Mouse (Mus musculus) activated CD4-positive, CD25-positive, alpha-beta regulatory T cell (primary cell): ENCODE measurements around the gene Olfr78. TPM values are rescaled to one million over a fixed set of nuclear protein-coding genes. Genes with fewer than 3 reads are reported as not detected.

Experiments used
- polyA plus RNA-seq, 2 experiments: library from polyadenylated mRNA; unstranded; fragments of 100-300 nt; shearing (Covaris generic); gene quantifications; one replicate each; pipeline ENCODE4 v1.2.1; 2017

Olfr78 gene
- polyA plus RNA-seq, result under 1 TPM in 1 of 2 experiments, not detected in 1; 0.14 TPM

GRCm38 (mm10) chr7:102759266-102759665 lies at the start of gene Olfr78, which contains the start of gene Olfr560:
Gene Olfr78 (minus strand): TSS chr7:102759471.
Gene Olfr560 (minus strand): TSS chr7:102759366.

GRCm38 (mm10) chr7:102803180-102803579 lies 43.9 kb upstream of the Olfr78 start, which contains the start of gene Olfr564:
Gene Olfr564 (plus strand): TSS chr7:102803480.

GRCm38 (mm10) chr7:102770921-102771320 lies 11.7 kb upstream of the Olfr78 start, which contains the start of gene Olfr561:
Gene Olfr561 (plus strand): TSS chr7:102771221.

GRCm38 (mm10) chr7:102727391-102727790 lies 31.9 kb downstream of the Olfr78 start, which contains the start of gene Olfr559:
Gene Olfr559 (minus strand): TSS chr7:102727491.

GRCm38 (mm10) chr7:102718970-102719369 lies 40.3 kb downstream of the Olfr78 start, which contains the start of gene Olfr33:
Gene Olfr33 (minus strand): TSS chr7:102719070.

DNA sequence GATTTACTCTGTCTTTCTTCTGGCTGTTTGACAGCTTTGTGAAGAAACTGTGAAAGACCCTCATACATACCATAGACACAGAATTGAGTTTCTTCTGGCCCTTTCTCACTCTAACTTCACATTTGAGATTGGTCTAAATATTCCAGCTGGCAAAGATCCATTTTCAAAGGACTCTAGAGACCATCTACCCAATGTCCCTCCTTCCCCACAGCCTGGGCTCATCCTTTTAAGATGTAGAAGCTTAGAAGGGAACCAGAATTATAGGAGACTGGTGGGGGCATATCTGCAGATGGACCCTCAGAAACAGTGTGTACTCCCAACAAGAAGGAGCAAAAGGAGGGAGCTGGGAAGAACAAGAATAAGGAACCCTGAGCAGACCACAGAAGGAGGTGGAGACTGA lies 57.4 kb downstream of the Olfr78 start, which contains the start of gene Olfr558:
Gene Olfr558, plus strand, starts transcription at position 301 of the 400 bp plus-strand sequence.

DNA sequence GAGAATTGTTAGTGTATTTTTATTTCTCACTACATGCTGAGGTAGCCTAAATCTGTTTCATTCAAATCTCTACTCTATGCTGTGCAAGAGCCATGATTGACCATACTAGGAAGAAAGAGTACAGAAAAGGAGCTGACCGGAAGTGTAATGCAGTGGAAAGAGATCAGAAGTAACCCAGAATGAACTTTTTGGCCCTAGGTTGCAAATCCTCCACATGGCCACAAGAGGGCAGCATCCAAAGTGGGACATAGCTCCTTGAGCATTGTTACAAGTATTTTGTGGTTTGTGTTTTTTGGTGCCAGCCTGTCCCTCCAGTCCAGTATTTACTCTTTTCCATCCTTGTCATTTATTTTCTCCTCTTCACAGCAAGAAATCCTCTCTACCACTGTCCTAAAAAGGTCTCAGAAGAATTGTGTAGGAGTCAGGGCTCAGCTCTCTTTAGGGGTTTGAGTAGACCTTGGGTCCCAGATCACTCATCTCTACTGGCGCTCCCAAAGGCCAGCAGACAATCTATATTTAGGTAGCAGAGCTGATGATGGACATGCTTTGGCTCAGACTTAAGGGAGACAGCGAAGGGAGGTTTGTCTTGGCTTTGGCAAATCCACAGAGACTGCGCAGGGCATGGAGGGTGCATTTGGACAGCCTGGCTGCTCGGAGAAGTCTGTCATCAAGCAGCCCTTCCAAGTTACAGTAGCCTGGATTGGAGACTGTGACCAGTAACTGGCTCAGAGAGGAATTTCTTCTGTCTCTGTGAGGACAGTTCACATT lies 63.7 kb downstream of the Olfr78 start, which contains the start of gene Olfr557:
Gene Olfr557, plus strand, starts transcription at position 553 of the 768 bp plus-strand sequence.

Other genes with a start within 250 kb of the Olfr78 start
- not detected for gene Olfr547, start 224.7 kb downstream of the Olfr78 start, polyA plus RNA-seq
- not detected for gene Olfr548-ps1, start 218.6 kb downstream of the Olfr78 start, polyA plus RNA-seq
- gene Olfr549, start 209.6 kb downstream of the Olfr78 start, polyA plus RNA-seq, result not detected
- gene Trim21, start 194.0 kb downstream of the Olfr78 start, polyA plus RNA-seq, result 100 to 1,000 TPM in 1 of 2 experiments, 10 to 100 TPM in 1; 88.3 to 105 TPM
- gene Olfr550, start 188.0 kb downstream of the Olfr78 start, polyA plus RNA-seq, result not detected
- gene Olfr551, start 167.6 kb downstream of the Olfr78 start, polyA plus RNA-seq, result not detected
- under 1 TPM in 1 of 2 experiments, not detected in 1; 0.04 TPM for gene Olfr552, start 161.7 kb downstream of the Olfr78 start, polyA plus RNA-seq
- gene Olfr553, start 141.3 kb downstream of the Olfr78 start, polyA plus RNA-seq, result under 1 TPM in 1 of 2 experiments, not detected in 1; 0.41 TPM
- under 1 TPM in 1 of 2 experiments, not detected in 1; 0.45 TPM for gene Olfr554, start 121.0 kb downstream of the Olfr78 start, polyA plus RNA-seq
- not detected for gene Olfr555, start 100.6 kb downstream of the Olfr78 start, polyA plus RNA-seq
- under 1 TPM in 1 of 2 experiments, not detected in 1; 0.07 TPM for gene Olfr556, start 94.6 kb downstream of the Olfr78 start, polyA plus RNA-seq
- 1 to 10 TPM; 8.6 to 9.5 TPM for gene Trim68, start 72.1 kb downstream of the Olfr78 start, polyA plus RNA-seq
- gene Olfr557, start 63.6 kb downstream of the Olfr78 start, polyA plus RNA-seq, result not detected
- gene Olfr558, start 57.3 kb downstream of the Olfr78 start, polyA plus RNA-seq, result not detected
- not detected for gene Olfr33, start 40.4 kb downstream of the Olfr78 start, polyA plus RNA-seq
- not detected for gene Olfr559, start 32.0 kb downstream of the Olfr78 start, polyA plus RNA-seq
- not detected for gene Olfr560, start 105 bp downstream of the Olfr78 start, polyA plus RNA-seq
- gene Olfr561, start 11.8 kb upstream of the Olfr78 start, polyA plus RNA-seq, result not detected
- not detected for gene Olfr564, start 44.0 kb upstream of the Olfr78 start, polyA plus RNA-seq
- not detected for gene Olfr566, start 99.3 kb upstream of the Olfr78 start, polyA plus RNA-seq
- gene Olfr568, start 117.7 kb upstream of the Olfr78 start, polyA plus RNA-seq, result under 1 TPM in 1 of 2 experiments, not detected in 1; 0.29 TPM
- under 1 TPM in 1 of 2 experiments, not detected in 1; 0.42 TPM for gene Olfr569, start 131.4 kb upstream of the Olfr78 start, polyA plus RNA-seq
- gene Olfr570, start 135.1 kb upstream of the Olfr78 start, polyA plus RNA-seq, result under 1 TPM in 1 of 2 experiments, not detected in 1; 0.12 TPM
- not detected for gene Olfr571, start 158.1 kb upstream of the Olfr78 start, polyA plus RNA-seq
- not detected for gene Olfr572, start 164.9 kb upstream of the Olfr78 start, polyA plus RNA-seq
- gene Olfr573-ps1, start 183.1 kb upstream of the Olfr78 start, polyA plus RNA-seq, result under 1 TPM in 1 of 2 experiments, not detected in 1; 0.86 TPM
- gene Olfr574, start 189.0 kb upstream of the Olfr78 start, polyA plus RNA-seq, result not detected
- not detected for gene Olfr575, start 199.3 kb upstream of the Olfr78 start, polyA plus RNA-seq
- under 1 TPM in 1 of 2 experiments, not detected in 1; 0.25 TPM for gene Olfr576, start 203.2 kb upstream of the Olfr78 start, polyA plus RNA-seq
- gene Olfr577, start 216.5 kb upstream of the Olfr78 start, polyA plus RNA-seq, result under 1 TPM in 1 of 2 experiments, not detected in 1; 0.12 TPM
- not detected for gene Olfr578, start 229.9 kb upstream of the Olfr78 start, polyA plus RNA-seq